Mouse (Mus musculus): Measurements from ENCODE around the gene Tas1r3.

Tas1r3 gene

GRCm38 (mm10) chr4:155887674-155888073 is 24.5 kb upstream of the Tas1r3 start:
- DNase-seq (ENCODE audit: low read depth) = no peak

- DNase-seq (ENCODE audit: low read depth) = no peak
These were observed 23.2 kb upstream of the Tas1r3 start for GRCm38 (mm10) chr4:155886330-155886729.

GRCm38 (mm10) chr4:155883587-155883986 is 20.4 kb upstream of the Tas1r3 start:
- DNase-seq (ENCODE audit: low read depth) = no peak

- no peak for DNase-seq (ENCODE audit: low read depth)
These were observed 8.2 kb upstream of the Tas1r3 start for GRCm38 (mm10) chr4:155871404-155871803.

GRCm38 (mm10) chr4:155869317-155870033 is 6.3 kb upstream of the Tas1r3 start, which contains the start of the genes Cptp and Ints11:
Cptp (minus strand) TSS chr4:155869440.
Ints11 (plus strand) TSS chr4:155869546.
- peak; percentile 93 for DNase-seq (ENCODE audit: low read depth)

GRCm38 (mm10) chr4:155868614-155869298 is 5.6 kb upstream of the Tas1r3 start:
- no peak for DNase-seq (ENCODE audit: low read depth)

- DNase-seq (ENCODE audit: low read depth) = no peak
These were observed 1.4 kb downstream of the Tas1r3 start for GRCm38 (mm10) chr4:155861787-155862186.

- no peak for DNase-seq (ENCODE audit: low read depth)
These were observed 3.8 kb downstream of the Tas1r3 start for GRCm38 (mm10) chr4:155859318-155859717.

- DNase-seq (ENCODE audit: low read depth) = no peak
These were observed 6.3 kb downstream of the Tas1r3 start for GRCm38 (mm10) chr4:155856881-155857280.

- DNase-seq (ENCODE audit: low read depth) = no peak
These were observed 7.1 kb downstream of the Tas1r3 start for GRCm38 (mm10) chr4:155856071-155856470.

GRCm38 (mm10) chr4:155854991-155855390 is 8.2 kb downstream of the Tas1r3 start:
- no peak for DNase-seq (ENCODE audit: low read depth)

- no peak for DNase-seq (ENCODE audit: low read depth)
These were observed 9.7 kb downstream of the Tas1r3 start for GRCm38 (mm10) chr4:155853421-155853820.

- no peak for DNase-seq (ENCODE audit: low read depth)
These were observed 11.2 kb downstream of the Tas1r3 start for GRCm38 (mm10) chr4:155851951-155852411.

- DNase-seq (ENCODE audit: low read depth) = no peak
These were observed 11.8 kb downstream of the Tas1r3 start for GRCm38 (mm10) chr4:155851368-155851767.

- DNase-seq (ENCODE audit: low read depth) = no peak
These were observed 13.2 kb downstream of the Tas1r3 start for GRCm38 (mm10) chr4:155849792-155850451.

GRCm38 (mm10) chr4:155849391-155849790 is 13.8 kb downstream of the Tas1r3 start:
- no peak for DNase-seq (ENCODE audit: low read depth)

GRCm38 (mm10) chr4:155848434-155849095 is 14.6 kb downstream of the Tas1r3 start:
- DNase-seq (ENCODE audit: low read depth) = no peak

- no peak for DNase-seq (ENCODE audit: low read depth)
These were observed 15.4 kb downstream of the Tas1r3 start for GRCm38 (mm10) chr4:155847591-155848352.

- DNase-seq (ENCODE audit: low read depth) = no peak
These were observed 16.1 kb downstream of the Tas1r3 start, which contains the start of gene Dvl1 for GRCm38 (mm10) chr4:155846871-155847578. Dvl1 (plus strand) TSS chr4:155847402.

- no peak for DNase-seq (ENCODE audit: low read depth)
These were observed 19.9 kb downstream of the Tas1r3 start for GRCm38 (mm10) chr4:155843231-155843630.

All from c-Kit-positive CD71-positive TER-119-negative erythroid progenitor cells, embryonic 14.5 days (primary cell).